Mouse (Mus musculus) ES-Bruce4 (cell line): ENCODE measurements around the gene Ankfn1. TPM values are rescaled to one million over a fixed set of nuclear protein-coding genes. Genes with fewer than 3 reads are reported as not detected.

Experiments used
- H3K27ac ChIP-seq: 2 replicates; pipeline ENCODE4 v1.5.1; 2012; ENCODE audit warnings: low read length, inconsistent platforms; ENCODE audit not compliant: insufficient read depth
- H3K27me3 ChIP-seq: 2 replicates; pipeline ENCODE4 v1.6.1; 2012; ENCODE audit warnings: mild to moderate bottlenecking, low read length, inconsistent platforms; ENCODE audit not compliant: control insufficient read depth, poor library complexity, insufficient read depth, severe bottlenecking
- H3K36me3 ChIP-seq: 2 replicates; pipeline ENCODE4 v1.6.1; 2012; ENCODE audit warnings: inconsistent platforms, mild to moderate bottlenecking, low read length, moderate library complexity; ENCODE audit not compliant: control insufficient read depth, poor library complexity, insufficient read depth, severe bottlenecking
- H3K4me1 ChIP-seq: one replicate; pipeline ENCODE4 v1.8.1; 2011; ENCODE audit warnings: low read length; ENCODE audit not compliant: control insufficient read depth, insufficient read depth
- H3K4me3 ChIP-seq: 2 replicates; pipeline ENCODE4 v1.5.1; 2011; ENCODE audit warnings: low read depth, mild to moderate bottlenecking, low read length
- H3K9ac ChIP-seq: 2 replicates; pipeline ENCODE4 v1.6.1; 2012; ENCODE audit warnings: low read depth, mild to moderate bottlenecking, inconsistent platforms; ENCODE audit not compliant: poor library complexity, severe bottlenecking
- H3K9me3 ChIP-seq: replicated peaks from 2 replicates; pipeline ENCODE4 v1.6.1; 2012; ENCODE audit warnings: mild to moderate bottlenecking, low read length, inconsistent platforms; ENCODE audit not compliant: control insufficient read depth, poor library complexity, insufficient read depth, severe bottlenecking
- CTCF ChIP-seq: IDR thresholded peaks from one replicate; pipeline ENCODE4 v1.8.1; 2011; ENCODE audit warnings: low read depth, low read length
- EP300 ChIP-seq: IDR thresholded peaks from 2 replicates; pipeline ENCODE4 v1.6.1; 2011; ENCODE audit warnings: low read depth, low read length; ENCODE audit not compliant: insufficient read depth
- POLR2A ChIP-seq: IDR thresholded peaks from one replicate; pipeline ENCODE4 v1.8.1; 2011; ENCODE audit warnings: low read length; ENCODE audit not compliant: insufficient read depth
- polyA plus RNA-seq: library from polyadenylated mRNA; stranded (reverse); fragments of >200 nt; gene quantifications from 2 replicates; pipeline ENCODE4 v1.2.4, GENCODE M21; 2011; ENCODE audit warnings: low read depth; ENCODE audit not compliant: missing spikeins, insufficient read depth, insufficient read length

Ankfn1 gene
- polyA plus RNA-seq, 1 experiment, result not detected

GRCm38 (mm10) chr11:89481084-89481483 lies 296.4 kb downstream of the Ankfn1 start:
- Histone ChIP-seq H3K9ac (no peak overlapping the region), H3K27ac (no peak overlapping the region), H3K27me3 (no peaks in the 10 kb centered on the region), H3K4me1 (no peaks in the 10 kb centered on the region), H3K36me3 (no peaks in the 10 kb centered on the region), H3K4me3 (no peak overlapping the region), H3K9me3 (no peaks in the 10 kb centered on the region)
- TF ChIP-seq CTCF (no peak), POLR2A (no peak), EP300 (no peak)

- H3K27me3 ChIP-seq, result no peaks in the 10 kb centered on the region
- no peak overlapping the region for H3K9ac ChIP-seq
- H3K4me1 ChIP-seq, result no peaks in the 10 kb centered on the region
- H3K4me3 ChIP-seq, result no peak overlapping the region
- TF ChIP-seq POLR2A (no peak), EP300 (no peak), CTCF (no peak)
- H3K27ac ChIP-seq, result no peak overlapping the region
- H3K9me3 ChIP-seq, result no peaks in the 10 kb centered on the region
- H3K36me3 ChIP-seq, result no peaks in the 10 kb centered on the region
Observed at GRCm38 (mm10) chr11:89476927-89477326, 300.5 kb downstream of the Ankfn1 start.

GRCm38 (mm10) chr11:89476047-89476446 lies 301.4 kb downstream of the Ankfn1 start:
- H3K27ac ChIP-seq, result no peak overlapping the region
- no peak for TF ChIP-seq CTCF
- TF ChIP-seq POLR2A, result no peak
- no peak for TF ChIP-seq EP300
- no peaks in the 10 kb centered on the region for H3K9me3 ChIP-seq
- H3K4me3 ChIP-seq, result no peak overlapping the region
- no peaks in the 10 kb centered on the region for H3K36me3 ChIP-seq
- H3K9ac ChIP-seq, result no peak overlapping the region
- H3K27me3 ChIP-seq, result no peaks in the 10 kb centered on the region
- no peaks in the 10 kb centered on the region for H3K4me1 ChIP-seq

GRCm38 (mm10) chr11:89472871-89473270 lies 304.6 kb downstream of the Ankfn1 start:
- H3K36me3 ChIP-seq, result no peaks in the 10 kb centered on the region
- no peak for TF ChIP-seq CTCF
- TF ChIP-seq EP300, result no peak
- TF ChIP-seq POLR2A, result no peak
- H3K4me1 ChIP-seq, result no peaks in the 10 kb centered on the region
- H3K27ac ChIP-seq, result no peak overlapping the region
- no peak overlapping the region for H3K9ac ChIP-seq
- no peaks in the 10 kb centered on the region for H3K27me3 ChIP-seq
- H3K9me3 ChIP-seq, result no peaks in the 10 kb centered on the region
- no peak overlapping the region for H3K4me3 ChIP-seq

GRCm38 (mm10) chr11:89465381-89465780 lies 312.1 kb downstream of the Ankfn1 start:
- H3K36me3 ChIP-seq, result no peaks in the 10 kb centered on the region
- no peak overlapping the region for H3K9ac ChIP-seq
- H3K4me3 ChIP-seq, result no peak overlapping the region
- no peak overlapping the region for H3K27ac ChIP-seq
- no peaks in the 10 kb centered on the region for H3K4me1 ChIP-seq
- TF ChIP-seq POLR2A (no peak), EP300 (no peak), CTCF (no peak)
- no peaks in the 10 kb centered on the region for H3K9me3 ChIP-seq
- H3K27me3 ChIP-seq, result no peaks in the 10 kb centered on the region

GRCm38 (mm10) chr11:89462216-89462615 lies 315.2 kb downstream of the Ankfn1 start:
- Histone ChIP-seq H3K9me3 (no peaks in the 10 kb centered on the region), H3K9ac (no peak overlapping the region), H3K4me3 (no peak overlapping the region), H3K27me3 (no peaks in the 10 kb centered on the region), H3K4me1 (no peaks in the 10 kb centered on the region), H3K36me3 (no peaks in the 10 kb centered on the region), H3K27ac (no peak overlapping the region)
- no peak for TF ChIP-seq EP300
- TF ChIP-seq CTCF, result no peak
- TF ChIP-seq POLR2A, result no peak
